Mouse (Mus musculus) right cerebral cortex, adult 2 months (tissue): ENCODE results near the gene Enox1.
A peak's percentile ranks its signal among the peaks of the same experiment; 100 is the strongest.

Experiments used
- DNase-seq, 2 experiments: peaks; one replicate each; pipeline ENCODE4 v3.0.0; 2021 to 2022; ENCODE audit warnings: low spot score in 2 of 2

The Enox1 gene

GRCm38 (mm10) chr14:77563922-77564321 is 407.4 kb downstream of the Enox1 start:
- DNase-seq = no peak

- DNase-seq = no peak
Observed at GRCm38 (mm10) chr14:77567120-77567519, 410.6 kb downstream of the Enox1 start.

GRCm38 (mm10) chr14:77574436-77574835 is 417.9 kb downstream of the Enox1 start:
- no peak for DNase-seq

- DNase-seq = no peak
Observed at GRCm38 (mm10) chr14:77576411-77576810, 419.8 kb downstream of the Enox1 start.

GRCm38 (mm10) chr14:77577481-77578251 is 421.1 kb downstream of the Enox1 start:
- DNase-seq = peak; percentile 33 to 41

GRCm38 (mm10) chr14:77578355-77578754 is 421.8 kb downstream of the Enox1 start:
- DNase-seq = no peak

GRCm38 (mm10) chr14:77580106-77580936 is 423.8 kb downstream of the Enox1 start:
- DNase-seq = peak; percentile 26 to 53

- DNase-seq = peak; percentile 82 to 83
Observed at GRCm38 (mm10) chr14:77580937-77581270, 424.3 kb downstream of the Enox1 start.

- DNase-seq = no peak
Observed at GRCm38 (mm10) chr14:77581616-77582015, 425.1 kb downstream of the Enox1 start.

- DNase-seq = peak in 1 of 2 experiments; percentile 22
Observed at GRCm38 (mm10) chr14:77584426-77584825, 427.9 kb downstream of the Enox1 start.

- DNase-seq = no peak
Observed at GRCm38 (mm10) chr14:77585031-77585800, 428.7 kb downstream of the Enox1 start.

- no peak for DNase-seq
Observed at GRCm38 (mm10) chr14:77586033-77586432, 429.5 kb downstream of the Enox1 start.

- no peak for DNase-seq
Observed at GRCm38 (mm10) chr14:77587182-77587581, 430.6 kb downstream of the Enox1 start.

GRCm38 (mm10) chr14:77593136-77593838 is 436.7 kb downstream of the Enox1 start:
- DNase-seq = no peak

- no peak for DNase-seq
Observed at GRCm38 (mm10) chr14:77596216-77597175, 439.9 kb downstream of the Enox1 start.

- no peak for DNase-seq
Observed at GRCm38 (mm10) chr14:77599016-77599704, 442.6 kb downstream of the Enox1 start.

GRCm38 (mm10) chr14:77600773-77601172 is 444.2 kb downstream of the Enox1 start:
- no peak for DNase-seq

- DNase-seq = no peak
Observed at GRCm38 (mm10) chr14:77601446-77601845, 444.9 kb downstream of the Enox1 start.

GRCm38 (mm10) chr14:77608182-77608839 is 451.7 kb downstream of the Enox1 start:
- DNase-seq = peak; percentile 44 to 60
